Mouse (Mus musculus): ENCODE results near the gene Itln1. TPM values are rescaled to one million over a fixed set of nuclear protein-coding genes. Genes with fewer than 3 reads are reported as not detected.

The Itln1 gene
- not detected in 2 replicates for polyA plus RNA-seq (2014; fragmentation: Nextera tagmentation; extraction: Ambion mirVana)

GRCm38 (mm10) chr1:171535194-171535593 lies at the start of gene Itln1:
Gene Itln1 (minus strand): TSS chr1:171535294.
- 96% methylated on average over 1 of the region's 1 CpGs for WGBS
- Histone ChIP-seq H3K4me1 (ENCODE audit: control insufficient read depth, insufficient read depth, low read length) (no peaks in the 10 kb centered on the region), H3K9ac (replicated peaks; ENCODE audit: low read length) (no peak within 1 kb of the TSS)

GRCm38 (mm10) chr1:171584584-171584983 lies 49.5 kb upstream of the Itln1 start:
- H3K9ac ChIP-seq (replicated peaks; ENCODE audit: low read length): no peak overlapping the region
- H3K4me3 ChIP-seq (replicated peaks; ENCODE audit: low read depth, low read length): no peak overlapping the region
- H3K4me1 ChIP-seq (ENCODE audit: control insufficient read depth, insufficient read depth, low read length): no peaks in the 10 kb centered on the region
- H3K4me2 ChIP-seq (ENCODE audit: low read length): no peak overlapping the region
- no peaks in the 10 kb centered on the region for H3K36me3 ChIP-seq (ENCODE audit: control insufficient read depth, insufficient read depth, low read length)
- H3K27me3 ChIP-seq (ENCODE audit: control insufficient read depth, insufficient read depth, low read length): no peaks in the 10 kb centered on the region
- DNase-seq (no peak), ATAC-seq (ENCODE audit: low FRiP score, low TSS enrichment) (no peak)
- H3K9me3 ChIP-seq (ENCODE audit: control insufficient read depth, low read length): no peaks in the 10 kb centered on the region
- WGBS: 78% methylated on average over 2 of the region's 2 CpGs
- H3K27ac ChIP-seq (replicated peaks; ENCODE audit: low read depth, low read length): no peak overlapping the region

More at GRCm38 (mm10) chr1:171535194-171535593, at the start of gene Itln1:
- Histone ChIP-seq H3K4me3 (replicated peaks; ENCODE audit: low read depth, low read length) (no peak within 1 kb of the TSS), H3K4me2 (ENCODE audit: low read length) (no peak within 1 kb of the TSS), H3K9me3 (ENCODE audit: control insufficient read depth, low read length) (no peaks in the 10 kb centered on the region), H3K36me3 (ENCODE audit: control insufficient read depth, insufficient read depth, low read length) (no peaks in the 10 kb centered on the region), H3K27me3 (ENCODE audit: control insufficient read depth, insufficient read depth, low read length) (no peaks in the 10 kb centered on the region), H3K27ac (replicated peaks; ENCODE audit: low read depth, low read length) (no peak within 1 kb of the TSS)
- ATAC-seq (ENCODE audit: low FRiP score, low TSS enrichment): no peak
- no peak for DNase-seq

GRCm38 (mm10) chr1:171577168-171577567 lies 42.1 kb upstream of the Itln1 start:
- H3K27me3 ChIP-seq (ENCODE audit: control insufficient read depth, insufficient read depth, low read length): no peaks in the 10 kb centered on the region
- no peaks in the 10 kb centered on the region for H3K36me3 ChIP-seq (ENCODE audit: control insufficient read depth, insufficient read depth, low read length)
- no peak overlapping the region for H3K4me3 ChIP-seq (replicated peaks; ENCODE audit: low read depth, low read length)
- no peaks in the 10 kb centered on the region for H3K9me3 ChIP-seq (ENCODE audit: control insufficient read depth, low read length)
- ATAC-seq (ENCODE audit: low FRiP score, low TSS enrichment): no peak
- no peak overlapping the region for H3K9ac ChIP-seq (replicated peaks; ENCODE audit: low read length)
- H3K4me2 ChIP-seq (ENCODE audit: low read length): no peak overlapping the region
- H3K27ac ChIP-seq (replicated peaks; ENCODE audit: low read depth, low read length): no peak overlapping the region
- WGBS: 90% methylated on average over 7 of the region's 7 CpGs
- no peaks in the 10 kb centered on the region for H3K4me1 ChIP-seq (ENCODE audit: control insufficient read depth, insufficient read depth, low read length)
- no peak for DNase-seq

GRCm38 (mm10) chr1:171568436-171568835 lies 33.3 kb upstream of the Itln1 start:
- no peak overlapping the region for H3K4me2 ChIP-seq (ENCODE audit: low read length)
- WGBS: 58% methylated on average over 2 of the region's 2 CpGs
- H3K9me3 ChIP-seq (ENCODE audit: control insufficient read depth, low read length): no peaks in the 10 kb centered on the region
- H3K27me3 ChIP-seq (ENCODE audit: control insufficient read depth, insufficient read depth, low read length): no peaks in the 10 kb centered on the region
- no peaks in the 10 kb centered on the region for H3K36me3 ChIP-seq (ENCODE audit: control insufficient read depth, insufficient read depth, low read length)
- ATAC-seq (ENCODE audit: low FRiP score, low TSS enrichment): no peak
- no peak overlapping the region for H3K27ac ChIP-seq (replicated peaks; ENCODE audit: low read depth, low read length)
- H3K4me1 ChIP-seq (ENCODE audit: control insufficient read depth, insufficient read depth, low read length): no peaks in the 10 kb centered on the region
- no peak for DNase-seq
- no peak overlapping the region for H3K9ac ChIP-seq (replicated peaks; ENCODE audit: low read length)
- no peak overlapping the region for H3K4me3 ChIP-seq (replicated peaks; ENCODE audit: low read depth, low read length)

- 23% methylated on average over 8 of the region's 8 CpGs for WGBS
Observed at GRCm38 (mm10) chr1:171566777-171567176, 31.7 kb upstream of the Itln1 start.

GRCm38 (mm10) chr1:171565888-171566287 lies 30.8 kb upstream of the Itln1 start:
- Histone ChIP-seq H3K9ac (replicated peaks; ENCODE audit: low read length) (no peak overlapping the region), H3K36me3 (ENCODE audit: control insufficient read depth, insufficient read depth, low read length) (no peaks in the 10 kb centered on the region), H3K27me3 (ENCODE audit: control insufficient read depth, insufficient read depth, low read length) (no peaks in the 10 kb centered on the region), H3K27ac (replicated peaks; ENCODE audit: low read depth, low read length) (no peak overlapping the region), H3K4me1 (ENCODE audit: control insufficient read depth, insufficient read depth, low read length) (no peaks in the 10 kb centered on the region), H3K4me2 (ENCODE audit: low read length) (no peak overlapping the region), H3K9me3 (ENCODE audit: control insufficient read depth, low read length) (no peaks in the 10 kb centered on the region), H3K4me3 (replicated peaks; ENCODE audit: low read depth, low read length) (no peak overlapping the region)
- WGBS: 83% methylated on average over 4 of the region's 4 CpGs
- ATAC-seq (ENCODE audit: low FRiP score, low TSS enrichment) (no peak), DNase-seq (no peak)

More at GRCm38 (mm10) chr1:171566777-171567176, 31.7 kb upstream of the Itln1 start:
- H3K9me3 ChIP-seq (ENCODE audit: control insufficient read depth, low read length): no peaks in the 10 kb centered on the region
- H3K9ac ChIP-seq (replicated peaks; ENCODE audit: low read length): no peak overlapping the region
- ATAC-seq (ENCODE audit: low FRiP score, low TSS enrichment) (peak; percentile 27; the same call in 1 of the 2 replicates), DNase-seq (peak; percentile 82)
- H3K36me3 ChIP-seq (ENCODE audit: control insufficient read depth, insufficient read depth, low read length): no peaks in the 10 kb centered on the region
- no peak overlapping the region for H3K27ac ChIP-seq (replicated peaks; ENCODE audit: low read depth, low read length)
- H3K4me2 ChIP-seq (ENCODE audit: low read length): no peak overlapping the region
- no peak overlapping the region for H3K4me3 ChIP-seq (replicated peaks; ENCODE audit: low read depth, low read length)
- H3K4me1 ChIP-seq (ENCODE audit: control insufficient read depth, insufficient read depth, low read length): no peaks in the 10 kb centered on the region
- H3K27me3 ChIP-seq (ENCODE audit: control insufficient read depth, insufficient read depth, low read length): no peaks in the 10 kb centered on the region

- Histone ChIP-seq H3K27ac (replicated peaks; ENCODE audit: low read depth, low read length) (no peak overlapping the region), H3K9me3 (ENCODE audit: control insufficient read depth, low read length) (no peaks in the 10 kb centered on the region), H3K36me3 (ENCODE audit: control insufficient read depth, insufficient read depth, low read length) (no peaks in the 10 kb centered on the region), H3K9ac (replicated peaks; ENCODE audit: low read length) (no peak overlapping the region), H3K4me3 (replicated peaks; ENCODE audit: low read depth, low read length) (no peak overlapping the region), H3K4me2 (ENCODE audit: low read length) (no peak overlapping the region), H3K27me3 (ENCODE audit: control insufficient read depth, insufficient read depth, low read length) (no peaks in the 10 kb centered on the region), H3K4me1 (ENCODE audit: control insufficient read depth, insufficient read depth, low read length) (no peaks in the 10 kb centered on the region)
- 60% methylated on average over 3 of the region's 3 CpGs for WGBS
- DNase-seq (peak; percentile 57), ATAC-seq (ENCODE audit: low FRiP score, low TSS enrichment) (no peak)
Observed at GRCm38 (mm10) chr1:171564247-171564646, 29.2 kb upstream of the Itln1 start.

- Histone ChIP-seq H3K4me3 (replicated peaks; ENCODE audit: low read depth, low read length) (no peak overlapping the region), H3K27me3 (ENCODE audit: control insufficient read depth, insufficient read depth, low read length) (no peaks in the 10 kb centered on the region), H3K27ac (replicated peaks; ENCODE audit: low read depth, low read length) (no peak overlapping the region), H3K4me1 (ENCODE audit: control insufficient read depth, insufficient read depth, low read length) (no peaks in the 10 kb centered on the region), H3K36me3 (ENCODE audit: control insufficient read depth, insufficient read depth, low read length) (no peaks in the 10 kb centered on the region), H3K4me2 (ENCODE audit: low read length) (no peak overlapping the region), H3K9me3 (ENCODE audit: control insufficient read depth, low read length) (no peaks in the 10 kb centered on the region), H3K9ac (replicated peaks; ENCODE audit: low read length) (no peak overlapping the region)
- DNase-seq: no peak
- WGBS: 82% methylated on average over 2 of the region's 2 CpGs
- ATAC-seq (ENCODE audit: low FRiP score, low TSS enrichment): no peak
Observed at GRCm38 (mm10) chr1:171563042-171563441, 27.9 kb upstream of the Itln1 start.

GRCm38 (mm10) chr1:171561639-171562225 lies 26.6 kb upstream of the Itln1 start:
- no peak overlapping the region for H3K27ac ChIP-seq (replicated peaks; ENCODE audit: low read depth, low read length)
- WGBS: 69% methylated on average over 9 of the region's 11 CpGs
- no peak overlapping the region for H3K4me2 ChIP-seq (ENCODE audit: low read length)
- no peak overlapping the region for H3K4me3 ChIP-seq (replicated peaks; ENCODE audit: low read depth, low read length)
- DNase-seq: no peak
- no peak for ATAC-seq (ENCODE audit: low FRiP score, low TSS enrichment)
- H3K36me3 ChIP-seq (ENCODE audit: control insufficient read depth, insufficient read depth, low read length): no peaks in the 10 kb centered on the region
- H3K4me1 ChIP-seq (ENCODE audit: control insufficient read depth, insufficient read depth, low read length): no peaks in the 10 kb centered on the region
- H3K27me3 ChIP-seq (ENCODE audit: control insufficient read depth, insufficient read depth, low read length): no peaks in the 10 kb centered on the region
- H3K9me3 ChIP-seq (ENCODE audit: control insufficient read depth, low read length): no peaks in the 10 kb centered on the region
- H3K9ac ChIP-seq (replicated peaks; ENCODE audit: low read length): no peak overlapping the region
